Mouse (Mus musculus) 416B (cell line): ENCODE data around the gene Numb.
"Not testable (repeated sequence)": the region's sequence is repeated elsewhere in the genome, so short reads cannot be mapped to it uniquely, and the experiment has no call there.

Experiments used
- DNase-seq: peaks from one replicate; pipeline ENCODE4 v3.0.0; 2011; ENCODE audit warnings: low read depth

The Numb gene

DNA sequence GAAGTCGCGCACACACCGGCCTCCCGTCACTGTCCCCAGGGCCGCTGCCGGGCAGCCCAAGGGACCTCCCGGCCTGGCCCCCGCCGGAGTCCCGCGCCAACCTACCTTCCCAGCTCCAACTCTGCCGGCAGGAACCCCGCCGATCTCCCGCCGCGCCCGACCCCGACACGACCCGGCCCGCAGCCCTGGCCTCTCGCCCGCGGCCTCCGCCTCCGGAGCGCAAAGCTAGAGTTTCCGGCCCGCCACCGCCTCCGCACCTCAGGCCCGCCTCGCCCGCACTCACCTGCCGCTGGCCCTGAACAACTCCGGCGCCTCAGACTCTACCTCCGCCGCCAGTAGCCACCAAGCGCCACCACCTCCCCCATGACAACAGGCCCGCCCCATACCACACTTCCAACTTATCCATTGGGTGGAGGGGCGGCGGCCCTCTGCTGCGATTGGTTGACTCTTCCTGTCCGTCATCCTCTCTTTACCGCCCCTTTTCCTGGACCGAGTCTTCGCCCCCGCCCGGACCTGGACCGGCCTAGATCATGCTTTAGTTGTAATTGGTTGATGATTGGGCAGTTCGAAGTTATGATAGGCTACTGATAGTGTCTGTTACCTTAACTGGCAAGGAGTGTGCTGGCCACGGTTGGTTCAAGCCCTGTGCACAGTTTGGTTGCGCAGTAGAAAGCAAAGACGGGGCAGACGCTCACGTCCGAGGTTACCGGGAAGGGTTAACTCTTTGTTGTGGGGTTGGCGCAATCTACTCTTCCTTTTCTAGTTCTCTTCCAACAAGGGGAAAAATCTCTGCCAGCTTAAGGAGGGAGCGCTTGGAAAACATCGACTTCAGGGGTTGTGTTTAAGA is at the start of gene Numb:
TSS of gene Numb (minus strand) at position 400 of the 847 bp plus-strand sequence.
- DNase-seq, result peak; percentile 100

DNA sequence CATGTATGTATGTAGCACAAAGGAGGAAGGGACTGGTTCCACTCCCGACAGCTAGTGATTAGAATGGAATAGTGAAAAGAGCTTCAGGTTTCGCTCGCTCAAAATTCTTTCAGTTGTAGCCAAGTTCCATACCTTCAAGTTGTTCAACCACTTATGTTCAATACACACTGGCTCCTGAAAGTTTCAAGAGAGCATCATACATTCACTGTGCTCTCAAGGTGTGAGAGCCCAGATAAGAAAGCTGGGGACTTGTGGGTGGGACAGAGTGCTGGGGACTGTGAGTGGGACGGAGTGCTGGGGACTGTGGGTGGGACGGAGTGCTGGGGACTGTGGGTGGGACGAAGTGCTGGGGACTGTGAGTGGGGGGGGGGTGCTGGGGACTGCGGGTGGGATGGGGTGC is 43.5 kb upstream of the Numb start:
- no peak for DNase-seq

DNA sequence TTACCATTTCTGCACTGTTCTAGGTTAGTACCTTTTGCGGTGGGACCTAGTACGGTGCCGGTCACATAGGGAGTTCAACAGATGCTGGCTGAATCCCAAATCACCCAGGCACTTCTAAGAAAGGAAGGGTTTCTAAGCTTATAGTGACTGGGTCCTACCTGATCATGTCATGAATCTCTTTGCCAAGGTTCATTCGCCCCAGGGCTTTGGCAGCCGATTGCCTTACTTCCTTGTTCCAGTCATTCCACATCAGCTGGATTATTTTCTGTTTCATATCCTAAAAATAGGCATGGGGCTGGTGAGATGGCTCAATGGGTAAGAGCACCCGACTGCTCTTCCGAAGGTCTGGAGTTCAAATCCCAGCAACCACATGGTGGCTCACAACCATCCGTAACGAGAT is 36.5 kb upstream of the Numb start:
- no peak for DNase-seq

DNA sequence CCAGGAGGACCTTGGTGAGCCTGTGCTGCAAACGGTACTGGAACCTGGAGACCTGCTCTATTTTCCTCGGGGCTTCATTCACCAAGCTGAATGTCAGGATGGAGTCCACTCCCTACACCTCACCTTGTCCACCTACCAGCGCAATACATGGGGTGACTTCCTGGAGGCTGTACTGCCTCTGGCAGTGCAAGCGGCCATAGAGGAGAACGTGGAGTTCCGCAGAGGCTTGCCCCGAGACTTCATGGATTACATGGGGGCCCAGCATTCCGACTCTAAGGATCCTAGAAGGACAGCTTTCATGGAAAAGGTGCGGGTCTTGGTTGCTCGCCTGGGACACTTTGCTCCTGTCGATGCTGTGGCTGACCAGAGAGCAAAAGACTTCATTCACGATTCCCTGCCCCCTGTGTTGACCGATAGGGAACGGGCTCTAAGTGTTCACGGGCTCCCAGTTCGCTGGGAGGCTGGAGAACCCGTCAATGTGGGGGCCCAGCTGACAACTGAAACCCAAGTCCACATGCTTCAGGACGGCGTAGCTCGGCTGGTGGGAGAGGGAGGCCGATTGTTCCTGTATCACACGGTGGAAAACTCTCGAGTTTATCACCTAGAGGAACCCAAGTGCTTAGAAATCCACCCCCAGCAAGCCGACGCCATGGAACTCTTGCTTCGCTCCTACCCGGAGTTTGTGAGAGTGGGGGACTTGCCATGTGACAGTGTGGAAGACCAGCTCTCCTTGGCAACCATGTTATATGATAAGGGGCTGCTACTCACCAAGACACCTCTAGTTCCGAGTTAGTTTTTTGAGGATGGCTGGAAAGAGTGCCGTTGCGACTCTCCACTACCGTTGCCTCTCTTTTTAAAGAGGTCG is 30.2 kb upstream of the Numb start:
- no peak for DNase-seq

DNA sequence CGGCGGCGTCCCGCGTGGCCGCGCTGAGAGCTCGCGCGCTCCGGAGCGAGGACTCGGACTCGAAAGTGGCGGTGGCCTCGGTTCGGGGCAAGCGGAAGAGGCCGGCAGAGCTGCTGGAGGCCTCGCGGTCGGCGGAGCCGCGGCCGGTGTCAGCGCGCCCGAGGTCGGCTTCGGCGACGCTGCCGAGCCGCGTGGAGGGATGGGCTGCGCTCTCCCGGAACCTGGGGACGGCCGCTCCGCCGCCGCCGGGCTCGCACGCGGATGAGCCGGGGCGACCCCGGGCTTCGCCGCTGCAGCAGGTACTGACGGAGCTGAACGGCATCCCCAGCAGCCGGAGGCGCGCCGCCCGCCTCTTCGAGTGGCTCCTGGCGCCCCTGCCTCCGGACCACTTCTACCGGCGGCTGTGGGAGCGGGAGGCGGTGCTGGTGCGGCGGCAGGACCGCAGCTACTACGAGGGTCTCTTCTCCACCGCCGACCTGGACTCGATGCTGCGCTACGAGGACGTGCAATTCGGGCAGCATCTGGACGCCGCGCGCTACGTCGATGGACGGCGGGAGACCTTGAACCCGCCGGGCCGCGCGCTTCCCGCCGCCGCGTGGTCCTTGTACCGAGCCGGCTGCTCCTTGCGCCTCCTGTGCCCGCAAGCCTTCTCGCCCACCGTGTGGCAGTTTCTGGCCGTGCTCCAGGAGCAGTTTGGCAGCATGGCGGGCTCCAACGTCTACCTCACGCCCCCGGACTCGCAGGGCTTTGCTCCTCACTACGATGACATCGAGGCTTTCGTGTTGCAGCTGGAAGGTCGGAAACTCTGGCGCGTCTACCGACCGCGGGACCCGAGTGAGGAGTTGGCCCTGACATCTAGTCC is 29.3 kb upstream of the Numb start:
- DNase-seq, result peak; percentile 52

DNA sequence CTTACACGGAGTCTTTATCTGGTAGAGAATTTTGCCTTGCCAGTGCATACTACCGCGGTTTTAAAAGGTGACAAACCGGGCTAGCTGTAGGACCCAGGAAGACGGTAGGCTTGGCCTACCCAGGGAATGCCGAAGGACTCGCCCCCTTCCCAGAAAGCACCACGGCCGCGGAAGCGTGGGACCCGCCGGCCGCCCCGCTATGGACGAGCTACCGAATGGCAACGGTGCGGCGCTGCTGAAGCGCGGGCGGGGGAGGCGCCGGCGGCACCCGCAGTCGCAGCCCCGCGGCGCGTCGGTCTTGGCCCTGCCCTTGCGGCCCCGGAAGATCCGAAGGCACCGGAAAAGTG is 28.7 kb upstream of the Numb start, which contains the start of gene Riox1:
TSS of gene Riox1 (plus strand) at position 116 of the 347 bp plus-strand sequence.
- peak; percentile 85 for DNase-seq

DNA sequence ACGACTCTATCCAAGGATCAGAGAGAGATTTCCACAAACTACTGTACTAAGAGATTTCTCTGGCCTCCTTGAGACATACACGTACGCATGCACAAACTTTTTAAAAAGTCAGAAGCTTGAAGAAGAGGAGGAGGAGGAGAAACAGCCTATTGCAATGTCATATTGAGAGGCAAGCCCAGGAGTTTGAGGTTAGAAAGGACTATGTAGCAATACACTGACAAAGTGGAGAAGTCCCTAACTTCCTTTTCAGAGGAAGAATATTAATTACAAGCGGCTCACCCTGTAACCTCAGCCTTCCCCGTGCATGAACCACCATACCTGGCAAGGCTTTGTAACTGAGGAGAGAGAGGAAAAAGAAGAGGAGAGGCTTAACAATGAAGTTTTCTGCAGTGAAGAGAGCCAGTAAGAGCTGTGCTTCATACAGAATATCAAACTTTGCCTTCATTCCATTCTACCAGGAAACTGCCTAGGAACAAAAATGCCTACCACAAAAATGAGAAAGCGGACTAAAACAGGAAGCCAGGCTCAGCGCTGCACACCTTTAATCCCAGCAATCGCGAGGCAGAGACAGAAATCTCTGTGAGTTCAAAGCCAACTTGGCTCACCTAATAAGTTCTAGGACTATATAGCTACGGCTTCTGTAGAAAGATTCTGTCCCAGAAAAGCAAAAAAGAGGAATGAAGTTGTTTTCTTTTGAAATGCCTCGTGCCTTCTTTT is 28.2 kb upstream of the Numb start:
- peak; percentile 76 for DNase-seq

DNA sequence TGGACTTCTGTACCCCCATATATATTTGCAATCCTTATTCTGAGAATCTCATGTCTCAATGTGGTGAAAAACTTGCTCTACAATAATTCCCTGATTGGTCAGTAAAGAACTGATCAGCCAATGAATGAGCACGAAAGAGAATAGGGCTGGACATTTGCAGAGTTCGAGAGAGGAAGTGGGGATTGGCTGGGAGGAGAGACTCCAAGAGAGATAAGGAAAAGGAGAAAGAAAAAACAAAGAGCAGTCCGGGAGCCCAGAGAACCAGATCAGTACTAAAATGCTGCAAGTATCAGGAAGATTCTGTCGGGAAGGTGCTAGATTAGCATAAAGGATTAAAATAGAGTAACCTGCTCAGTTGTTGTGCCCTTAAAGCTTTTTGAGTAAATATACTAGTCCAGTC is 27.3 kb upstream of the Numb start:
- peak; percentile 89 for DNase-seq

DNA sequence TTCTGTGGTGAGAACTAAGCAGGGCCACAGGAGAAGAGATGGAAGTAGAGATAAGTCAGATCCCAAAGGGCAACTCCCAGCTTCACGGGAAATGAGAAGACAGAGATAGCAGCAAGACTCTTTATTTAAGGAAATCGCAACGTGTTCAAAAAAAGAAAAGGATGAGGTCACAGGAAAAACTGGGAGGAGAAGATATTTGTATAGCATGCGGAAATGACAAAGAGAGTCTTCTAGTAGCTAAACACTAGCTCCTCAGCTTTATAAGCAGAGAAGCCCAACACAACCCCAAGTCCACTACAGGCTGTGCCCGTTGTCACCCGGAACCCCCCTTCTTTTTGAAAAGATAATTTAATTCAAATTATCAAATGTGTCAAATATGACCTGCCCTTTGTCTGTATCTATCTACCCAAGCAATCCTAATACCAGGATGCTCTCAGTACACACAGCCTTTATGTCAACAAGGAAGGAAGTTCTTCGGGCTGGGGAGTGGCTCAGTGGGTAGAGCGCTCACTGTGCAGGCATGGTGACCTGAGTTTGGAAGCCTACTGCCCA is 25.6 kb upstream of the Numb start:
- DNase-seq, result peak; percentile 86

DNA sequence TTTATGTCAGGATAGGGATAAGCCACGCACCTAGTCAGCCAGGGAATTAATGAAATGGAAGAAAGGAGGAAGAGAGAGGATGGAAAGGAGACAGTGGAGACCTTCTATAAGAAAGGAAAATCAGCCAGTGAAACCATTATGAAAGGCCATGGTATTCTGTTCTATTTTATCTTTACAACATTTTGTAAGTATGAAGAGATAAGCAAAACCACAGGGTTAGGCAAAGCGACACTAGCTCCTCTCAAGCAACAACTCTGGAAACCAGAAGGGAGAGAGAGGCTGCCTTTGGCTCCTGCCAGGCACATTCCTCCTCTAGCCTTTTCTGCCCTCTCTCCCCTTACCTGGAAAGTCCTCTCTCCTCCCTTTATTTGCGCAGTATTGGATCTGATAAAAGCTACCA is 20.2 kb upstream of the Numb start:
- DNase-seq, result peak; percentile 58

DNA sequence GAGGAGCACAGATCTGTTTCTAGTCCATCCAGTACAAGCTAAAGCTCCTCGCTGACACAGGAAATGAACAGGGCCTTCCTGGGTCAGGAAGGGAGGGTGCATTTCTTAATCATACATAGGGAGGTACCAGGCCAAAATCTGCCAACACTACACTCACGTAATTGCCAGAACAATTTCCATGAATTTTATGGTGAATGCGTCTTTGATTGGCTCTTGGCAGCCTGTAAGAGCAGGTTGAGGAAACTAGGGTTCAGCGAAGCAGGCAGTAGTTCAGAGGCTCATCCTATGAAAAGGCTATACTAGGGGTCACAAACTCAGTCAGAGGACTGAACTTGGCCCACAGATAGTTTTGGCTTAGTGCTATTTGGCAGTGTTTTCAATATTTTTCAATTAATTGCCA is 18.3 kb upstream of the Numb start:
- no peak for DNase-seq

DNA sequence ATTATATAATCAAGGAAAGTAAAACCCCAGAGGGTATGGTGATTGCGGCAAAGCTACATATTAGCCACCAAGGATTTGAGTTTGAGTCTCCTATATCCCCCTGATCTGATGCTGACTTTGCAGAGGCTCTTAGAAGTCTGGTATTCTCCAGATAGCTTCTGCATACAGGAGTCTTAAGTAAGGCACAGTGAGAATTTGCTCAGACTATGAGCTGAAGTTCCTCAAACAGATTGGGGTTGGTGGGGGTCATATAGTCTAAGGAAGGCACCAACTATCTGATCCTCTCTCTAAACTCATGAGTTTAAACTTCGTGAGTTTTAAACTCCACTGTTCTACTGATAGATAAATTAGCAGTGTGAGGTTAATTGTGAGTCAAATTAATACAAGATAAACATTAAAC is 17.6 kb upstream of the Numb start:
- DNase-seq, result no peak

DNA sequence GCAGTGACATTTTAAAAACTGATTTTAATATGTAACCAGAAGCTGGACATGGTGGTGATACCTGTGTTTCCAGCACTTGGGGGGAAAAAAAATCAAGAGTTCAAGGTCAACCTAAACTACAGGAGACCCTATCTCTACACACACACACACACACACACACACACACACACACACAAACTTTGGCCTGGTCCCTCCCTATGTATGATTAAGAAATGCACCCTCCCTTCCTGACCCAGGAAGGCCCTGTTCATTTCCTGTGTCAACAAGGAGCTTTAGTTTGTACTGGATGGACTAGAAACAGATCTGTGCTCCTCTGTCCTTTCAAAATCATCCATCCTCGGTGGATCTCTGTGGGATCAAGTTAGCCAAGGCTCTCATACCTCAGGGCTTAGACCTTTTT is 16.9 kb upstream of the Numb start:
- DNase-seq, result not testable (repeated sequence)

DNA sequence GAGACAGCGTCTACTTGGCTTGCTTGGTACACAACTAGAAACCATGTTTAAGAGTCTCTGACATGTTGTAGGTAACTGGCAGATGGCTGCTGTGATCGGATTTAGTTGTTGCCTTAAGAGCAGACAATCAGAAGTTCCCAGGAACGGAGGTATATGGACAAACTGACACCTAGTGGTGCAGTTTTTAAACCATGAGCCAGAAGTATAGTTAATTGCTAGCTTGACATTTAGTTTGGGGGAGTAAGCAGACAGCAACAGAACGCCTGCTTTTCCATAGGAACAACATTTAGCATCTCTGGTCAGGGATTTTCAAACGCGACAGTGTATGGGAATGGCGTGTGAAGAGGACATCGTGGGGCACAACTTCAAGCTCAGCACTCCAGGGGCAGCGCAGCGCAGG is 15.9 kb upstream of the Numb start:
- peak; percentile 49 for DNase-seq

DNA sequence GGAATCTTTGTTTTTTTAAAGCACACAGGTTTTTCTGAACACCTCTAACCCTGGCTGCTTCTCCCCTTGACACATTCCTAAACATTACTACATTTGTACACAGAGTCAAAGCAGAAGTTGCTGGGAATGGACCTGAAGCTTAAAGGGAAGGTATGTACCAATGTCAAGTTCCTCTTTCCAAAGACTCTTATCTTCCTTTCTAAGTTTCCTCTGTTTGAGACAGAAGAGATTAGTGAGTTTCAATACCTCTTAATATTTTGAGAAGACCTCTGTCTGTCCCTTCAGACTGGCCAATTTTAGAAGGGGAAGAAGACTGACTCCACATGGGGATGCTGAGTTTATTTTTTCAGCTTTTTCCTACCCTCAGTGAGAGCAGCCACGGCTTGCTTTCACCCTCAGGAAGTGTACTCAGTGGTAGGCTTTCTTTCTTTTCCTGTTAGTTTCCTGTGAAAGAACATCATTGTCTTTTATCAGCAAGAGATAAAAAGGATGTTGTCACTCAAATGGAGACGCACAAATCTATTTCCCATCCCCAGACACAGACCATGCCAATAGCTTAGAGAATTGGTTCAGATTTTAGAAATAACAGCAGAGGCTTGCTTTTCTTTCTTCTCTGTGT is 7.6 kb upstream of the Numb start:
- peak; percentile 74 for DNase-seq

DNA sequence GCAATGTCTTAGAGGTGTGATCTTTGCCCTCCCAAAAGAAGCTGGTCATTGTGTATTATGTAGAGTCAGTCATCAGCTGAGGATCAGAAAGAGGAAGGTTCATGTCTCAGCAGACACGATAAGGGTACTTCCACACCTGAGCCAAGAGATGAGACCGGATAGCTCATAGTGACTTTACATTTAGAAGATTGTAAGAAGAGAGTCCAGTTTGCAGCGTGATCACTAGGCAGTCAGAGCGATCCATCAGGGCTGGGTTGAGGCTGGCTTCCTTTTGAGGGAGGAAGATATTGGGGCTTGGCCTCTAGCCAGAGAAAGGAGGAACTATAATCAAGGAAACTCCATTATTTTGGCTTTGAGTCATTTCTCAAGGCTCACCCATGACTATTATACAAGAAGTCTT is 6.0 kb upstream of the Numb start:
- DNase-seq, result peak; percentile 69

DNA sequence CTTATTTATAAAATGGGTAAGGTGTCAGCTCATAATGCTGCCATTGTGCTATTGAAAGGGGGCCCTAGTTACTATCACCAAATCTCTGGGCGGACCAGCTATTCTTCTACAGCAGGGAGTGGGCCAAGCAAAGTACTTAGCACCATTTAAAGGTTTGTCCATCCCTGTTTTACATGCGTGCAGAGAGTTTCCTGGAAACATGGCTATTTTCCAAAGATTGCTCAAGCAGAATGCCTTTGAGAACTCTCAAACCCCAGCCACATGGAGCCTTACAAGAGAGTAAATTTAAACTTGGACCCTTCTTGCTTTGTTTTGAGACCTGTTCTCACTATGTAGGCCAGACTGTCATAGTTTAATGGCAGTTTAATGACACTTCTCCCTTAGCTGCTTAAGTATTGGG is 4.3 kb upstream of the Numb start:
- no peak for DNase-seq

DNA sequence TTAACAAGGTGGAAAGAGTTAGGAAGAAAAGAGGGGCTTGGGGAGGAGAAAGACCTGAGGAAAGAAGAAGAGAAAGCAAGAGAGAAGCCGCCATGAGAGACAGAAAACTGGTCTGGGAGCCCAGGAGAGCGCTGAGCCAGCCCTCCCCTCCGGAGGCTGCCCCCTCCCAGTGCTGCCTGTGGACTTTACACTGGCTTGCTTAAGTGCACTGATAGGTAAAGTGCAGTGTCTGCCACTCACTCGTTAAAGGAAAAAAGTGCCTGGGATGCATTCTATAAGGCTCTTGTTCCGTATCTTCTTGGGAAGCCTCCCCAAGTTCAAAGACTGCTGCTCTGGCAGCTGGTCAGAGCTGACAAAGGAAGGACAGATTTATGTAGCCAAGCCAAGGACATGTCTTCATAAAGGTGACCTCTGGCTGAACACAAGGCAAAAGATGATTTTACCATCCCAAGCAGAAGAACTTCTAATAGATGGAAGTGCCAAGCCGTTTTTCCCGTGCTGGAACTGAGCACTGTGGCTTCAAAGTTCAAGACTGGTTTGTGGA is 3.5 kb upstream of the Numb start:
- no peak for DNase-seq

DNA sequence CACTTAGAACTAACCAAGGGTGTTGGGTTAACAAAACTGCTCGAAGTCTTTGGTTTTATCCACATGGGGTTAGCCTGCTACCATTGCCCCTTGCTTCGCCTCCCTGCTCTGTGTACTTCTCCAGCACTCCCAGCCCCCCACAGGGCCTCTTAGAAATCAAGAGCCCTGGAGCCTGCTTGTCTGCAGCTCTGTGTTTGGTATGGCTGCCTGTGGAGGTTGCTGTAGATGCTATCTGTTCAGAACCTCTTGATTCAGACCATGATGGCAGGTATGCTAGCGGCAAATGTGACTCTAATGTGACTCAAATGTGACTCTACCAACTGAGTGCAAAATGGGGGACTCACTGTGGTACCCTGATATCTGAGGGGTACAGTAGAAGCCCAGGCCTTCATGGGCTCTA is 2.6 kb upstream of the Numb start:
- no peak for DNase-seq

DNA sequence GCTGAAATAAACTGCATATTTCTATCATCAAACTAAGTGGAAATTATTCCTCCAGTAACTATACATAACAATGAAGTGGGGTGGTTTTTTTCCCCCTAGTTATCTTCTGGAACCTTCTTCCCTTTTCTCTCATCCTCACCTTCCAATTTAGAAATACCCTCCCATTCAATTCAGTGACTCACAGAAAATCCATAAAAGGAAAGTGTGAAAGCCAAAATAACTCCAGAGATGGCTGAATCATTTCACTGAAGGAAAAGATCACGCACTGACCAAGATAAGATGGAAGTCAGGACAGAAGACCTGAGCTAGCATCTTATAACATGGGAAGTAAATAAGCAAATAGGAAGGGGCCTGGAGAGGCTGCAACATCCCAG is 1.7 kb upstream of the Numb start:
- DNase-seq, result no peak
